Comparison of ENCODE assay signal across 8 mouse cellular contexts in genomic region chr8:60992910-60993638, GRCm38 (mm10). TPM values are rescaled to one million over a fixed set of nuclear protein-coding genes. Genes with fewer than 3 reads are reported as not detected.
DNase-seq lines count a peak whose midpoint lies in the region; ATAC-seq and TF ChIP-seq lines count a peak whose summit lies in the region.

Nek1 (plus strand) TSS chr8:60993195.

- peaks cover 15% of the 10 kb centered on the region for H3K9me3 ChIP-seq in ES-E14 (ENCODE audit: control insufficient read depth, insufficient read depth, low read depth, low read length)
- H3K9me3 ChIP-seq in forebrain, embryonic 15.5 days, result no peaks in the 10 kb centered on the region

- intact Hi-C loops in heart, postnatal 25 days (cut with DNase I), result loop anchor here (1.0 to 5.0 kb wide), 5 partner anchors 9 to 494 kb away; partner anchors contain the start of genes Cbr4, Hpf1 and Mfap3l

- TF ChIP-seq POLR2A in lung, adult 2 months (IDR thresholded peaks at IDR 0.05; ENCODE audit: borderline replicate concordance, extremely low read depth, low read depth, low read length), result peak; percentile 88; the same call in 1 of the 2 replicates

- TF ChIP-seq CTCF in lung, adult 2 months (IDR thresholded peaks at IDR 0.05; ENCODE audit: insufficient read depth, low read length), result no peak

- in situ Hi-C loops in ES-E14 (cut with MboI; ENCODE audit: low sequenced_read_pairs in 2 of 2, unreplicated experiment in 2 of 2), result no loop called here

- peak; percentile 93 for DNase-seq in ES-E14 (ENCODE audit: low read depth, low spot score)
- DNase-seq in cerebellum, adult 11-12 months, result peak; percentile 98
- peak; percentile 92 for DNase-seq in heart, postnatal 25 days (ENCODE audit: low spot score)
- peak; percentile 96 to 98 for DNase-seq in layer of hippocampus, adult 18-20 months (ENCODE audit: low spot score in 2 of 2)
- DNase-seq in lung, adult 2 months, result peak; percentile 98
- peak; percentile 95 for DNase-seq in thymus, adult 18-20 months

- peaks cover 0 to 2% of the 10 kb centered on the region in 2 experiments; a peak in 1 of 4 replicates for H3K4me1 ChIP-seq in ES-E14 (ENCODE audit: control insufficient read depth in 2 of 2, insufficient read depth in 2 of 2, low read length in 2 of 2, poor library complexity in 1 of 2)
- peaks cover 19% of the 10 kb centered on the region for H3K4me1 ChIP-seq in forebrain, embryonic 15.5 days
- no peaks in the 10 kb centered on the region for H3K4me1 ChIP-seq in lung, adult 2 months (ENCODE audit: control insufficient read depth, insufficient read depth, low read length)

- ATAC-seq in forebrain, embryonic 15.5 days (replicated peaks), result peak; percentile 97
- ATAC-seq in neutrophil, adult 5-6 weeks (ENCODE audit: extremely low read depth, insufficient number of reproducible peaks, low FRiP score, poor library complexity, severe bottlenecking), result peak; percentile 95

- peak within 1 kb of the TSS; percentile 76 for H3K4me2 ChIP-seq in forebrain, embryonic 15.5 days (replicated peaks)

- H3K4me3 ChIP-seq in ES-E14 (ENCODE audit: insufficient read depth in 1 of 2, low read depth in 1 of 2, low read length in 2 of 2, poor library complexity in 1 of 2, severe bottlenecking in 1 of 2), result peak within 1 kb of the TSS; percentile 92 to 100
- peak within 1 kb of the TSS; percentile 90 for H3K4me3 ChIP-seq in forebrain, embryonic 15.5 days
- H3K4me3 ChIP-seq in lung, adult 2 months (replicated peaks; ENCODE audit: extremely low read depth, low read depth, low read length), result peak within 1 kb of the TSS; percentile 94

- peak within 1 kb of the TSS; percentile 93 for H3K9ac ChIP-seq in ES-E14 (ENCODE audit: insufficient read depth, low read depth, low read length, poor library complexity, severe bottlenecking)
- peak within 1 kb of the TSS; percentile 73 for H3K9ac ChIP-seq in forebrain, embryonic 15.5 days (replicated peaks)

- no peaks in the 10 kb centered on the region for H3K36me3 ChIP-seq in ES-E14 (ENCODE audit: control insufficient read depth, insufficient read depth, low read length, poor library complexity, severe bottlenecking)
- H3K36me3 ChIP-seq in forebrain, embryonic 15.5 days, result no peaks in the 10 kb centered on the region

- under 1% methylated on average over 57 of the region's 57 CpGs for WGBS in forebrain, embryonic 15.5 days
- WGBS in lung, adult 2 months, result 1% methylated on average over 57 of the region's 57 CpGs

- peak within 1 kb of the TSS; percentile 90 for H3K27ac ChIP-seq in ES-E14 (ENCODE audit: insufficient read depth, low read depth, low read length, poor library complexity, severe bottlenecking)
- H3K27ac ChIP-seq in forebrain, embryonic 15.5 days (replicated peaks), result peak within 1 kb of the TSS; percentile 86

- no peaks in the 10 kb centered on the region for H3K27me3 ChIP-seq in forebrain, embryonic 15.5 days

TF ChIP-seq in ES-E14, 5 proteins besides CTCF, POLR2A, EP300 and RAD21:
- TF ChIP-seq ZNF384 (IDR thresholded peaks at IDR 0.05; ENCODE audit: low read depth, low read length), result no peak
- TF ChIP-seq HCFC1 (IDR thresholded peaks at IDR 0.05; ENCODE audit: borderline replicate concordance, insufficient read depth, low read length), result peak; percentile 73; the same call in 1 of the 2 replicates
- TF ChIP-seq MAFK (IDR thresholded peaks at IDR 0.05; ENCODE audit: insufficient read depth, low read depth, low read length), result 0 out of 2 replicates have a peak, but pooled peaks have one; percentile 20
- no peak for TF ChIP-seq ZC3H11A (IDR thresholded peaks at IDR 0.05; ENCODE audit: borderline replicate concordance, low read depth, low read length)
- TF ChIP-seq CHD2 (IDR thresholded peaks at IDR 0.05; ENCODE audit: low read depth, low read length), result no peak

RNA-seq across cellular contexts. Expression of gene Nek1, which starts in this region (rescaled TPM):
- total RNA-seq in ES-E14 (2012; rRNA removed), result 8.9 and 9.6 TPM in 2 replicates
- polyA plus RNA-seq in forebrain, embryonic 15.5 days (2015; fragmentation: Nextera tagmentation; extraction: Ambion mirVana), result 22.9 and 24.3 TPM in 2 replicates
- total RNA-seq in heart, postnatal 25 days (2021), result 1 to 10 TPM; 7.8 to 9.0 TPM
- total RNA-seq in layer of hippocampus, adult 18-20 months (2021), result 10 to 100 TPM; 25.5 to 26.1 TPM
- 9.1 and 9.4 TPM in 2 replicates for polyA plus RNA-seq in lung, adult 2 months (2012; rRNA removed)
- total RNA-seq in neutrophil, adult 5-6 weeks (2017), result 8.6 and 12.1 TPM in 2 replicates

Comparison
In these comparisons a context has a peak if more than half of its experiments do, and no peak if none do; other contexts are left out.
1. Peak in every context shown above with its lines: DNase-seq, ATAC-seq, H3K4me3 ChIP-seq and H3K27ac ChIP-seq.